Mouse (Mus musculus) CH12F3 (cell line): ENCODE measurements around the gene Hsh2d.

ENCODE experiments used
- in situ Hi-C: fragments of 300-500 bp; cut with MboI; formaldehyde crosslinking; loops from 2 replicates; pipeline ENCODE4 v1.14.3; 2020; ENCODE audit warnings: low sequenced_read_pairs

The Hsh2d gene

GRCm38 (mm10) chr8:72187793-72188331 lies 1.6 kb upstream of the Hsh2d start:
- in situ Hi-C loops = no loop called here

GRCm38 (mm10) chr8:72190215-72190539 lies 739 bp downstream of the Hsh2d start:
- in situ Hi-C loops = no loop called here

- in situ Hi-C loops = no loop called here
Measured at GRCm38 (mm10) chr8:72192065-72192464, 2.6 kb downstream of the Hsh2d start.

- in situ Hi-C loops = no loop called here
Measured at GRCm38 (mm10) chr8:72197997-72198396, 8.6 kb downstream of the Hsh2d start.

- in situ Hi-C loops = no loop called here
Measured at GRCm38 (mm10) chr8:72208582-72208981, 19.1 kb downstream of the Hsh2d start.

GRCm38 (mm10) chr8:72210222-72210621 lies 20.8 kb downstream of the Hsh2d start:
- in situ Hi-C loops = no loop called here

- in situ Hi-C loops = no loop called here
Measured at GRCm38 (mm10) chr8:72210710-72211109, 21.3 kb downstream of the Hsh2d start.

GRCm38 (mm10) chr8:72211846-72212245 lies 22.4 kb downstream of the Hsh2d start:
- in situ Hi-C loops = no loop called here

GRCm38 (mm10) chr8:72212751-72213150 lies 23.3 kb downstream of the Hsh2d start, which contains the start of gene Cib3:
Cib3 (minus strand) TSS chr8:72212837.
- in situ Hi-C loops = no loop called here

GRCm38 (mm10) chr8:72213536-72213935 lies 24.1 kb downstream of the Hsh2d start, which contains the start of gene Gm11034:
Gm11034 (minus strand) TSS chr8:72213636.
- in situ Hi-C loops = no loop called here

GRCm38 (mm10) chr8:72215060-72215459 lies 25.6 kb downstream of the Hsh2d start:
- in situ Hi-C loops = loop anchor here (5.0 kb wide), 1 partner anchor 33 kb away; no protein-coding TSS in a partner anchor

GRCm38 (mm10) chr8:72215871-72216270 lies 26.4 kb downstream of the Hsh2d start:
- in situ Hi-C loops = loop anchor here (5.0 kb wide), 1 partner anchor 34 kb away; no protein-coding TSS in a partner anchor

- in situ Hi-C loops = loop anchor here (5.0 kb wide), 1 partner anchor 37 kb away; no protein-coding TSS in a partner anchor
Measured at GRCm38 (mm10) chr8:72218781-72219540, 29.5 kb downstream of the Hsh2d start.

- in situ Hi-C loops = loop anchor here (5.0 kb wide), 1 partner anchor 37 kb away; no protein-coding TSS in a partner anchor
Measured at GRCm38 (mm10) chr8:72219541-72220363, 30.3 kb downstream of the Hsh2d start, which contains the start of gene Fam32a. Fam32a (plus strand) TSS chr8:72219730.

GRCm38 (mm10) chr8:72220758-72221157 lies 31.3 kb downstream of the Hsh2d start:
- in situ Hi-C loops = no loop called here

- in situ Hi-C loops = no loop called here
Measured at GRCm38 (mm10) chr8:72222656-72223055, 33.2 kb downstream of the Hsh2d start.

GRCm38 (mm10) chr8:72239499-72240402 lies 50.3 kb downstream of the Hsh2d start, which contains the start of gene Ap1m1:
Ap1m1 (plus strand) TSS chr8:72240018.
- in situ Hi-C loops = no loop called here

GRCm38 (mm10) chr8:72240403-72240763 lies 50.9 kb downstream of the Hsh2d start:
- in situ Hi-C loops = no loop called here

GRCm38 (mm10) chr8:72240951-72241350 lies 51.5 kb downstream of the Hsh2d start:
- in situ Hi-C loops = no loop called here

- in situ Hi-C loops = no loop called here
Measured at GRCm38 (mm10) chr8:72242226-72242625, 52.8 kb downstream of the Hsh2d start.
